Mouse (Mus musculus) midbrain, embryonic 12.5 days (tissue): Measurements from ENCODE around the gene Map3k12. TPM values are rescaled to one million over a fixed set of nuclear protein-coding genes. Genes with fewer than 3 reads are reported as not detected.

Experiments
- ATAC-seq: fragments of 200-750 bp; cut with Nextera tagmentation; 2 replicates; pipeline ENCODE4 v1.8.0; 2017; ENCODE audit warnings: low read depth, moderate TSS enrichment, moderate library complexity; ENCODE audit not compliant: low FRiP score
- H3K27ac ChIP-seq: fragments of 300-500 bp; sonication (generic); replicated peaks from 2 replicates; pipeline ENCODE4 v1.5.1; 2016; ENCODE audit warnings: mild to moderate bottlenecking
- H3K27me3 ChIP-seq: fragments of 300-500 bp; sonication (generic); 2 replicates; pipeline ENCODE4 v1.6.1; 2016; ENCODE audit warnings: mild to moderate bottlenecking
- H3K36me3 ChIP-seq: fragments of 300-500 bp; sonication (generic); 2 replicates; pipeline ENCODE4 v1.6.1; 2016
- H3K4me1 ChIP-seq: fragments of 300-500 bp; sonication (generic); 2 replicates; pipeline ENCODE4 v1.6.1; 2016
- H3K4me2 ChIP-seq: fragments of 300-500 bp; sonication (generic); replicated peaks from 2 replicates; pipeline ENCODE4 v1.6.1; 2016; ENCODE audit warnings: mild to moderate bottlenecking, moderate library complexity
- H3K4me3 ChIP-seq: fragments of 300-500 bp; sonication (generic); 2 replicates; pipeline ENCODE4 v1.5.1; 2016; ENCODE audit warnings: mild to moderate bottlenecking
- H3K9ac ChIP-seq: fragments of 300-500 bp; sonication (generic); replicated peaks from 2 replicates; pipeline ENCODE4 v1.6.1; 2016; ENCODE audit warnings: mild to moderate bottlenecking, moderate library complexity
- H3K9me3 ChIP-seq: fragments of 300-500 bp; sonication (generic); 2 replicates; pipeline ENCODE4 v1.6.1; 2016; ENCODE audit warnings: mild to moderate bottlenecking
- WGBS: fragments of 180-500 bp; shearing (Covaris S2); methylation state at CpG from one replicate; pipeline ENCODE4 v1.1.7; 2016; 5-methylcytosine and 5-hydroxymethylcytosine counted together
- polyA plus RNA-seq: library from polyadenylated mRNA; unstranded; fragments of >200 nt; fragmentation: Nextera tagmentation; extraction: Ambion mirVana; gene quantifications from 2 replicates; pipeline ENCODE4 v1.2.1, GENCODE M21; 2016

Gene Map3k12
- polyA plus RNA-seq, 1 experiment from 2014 or later, result 46.1 TPM

DNA sequence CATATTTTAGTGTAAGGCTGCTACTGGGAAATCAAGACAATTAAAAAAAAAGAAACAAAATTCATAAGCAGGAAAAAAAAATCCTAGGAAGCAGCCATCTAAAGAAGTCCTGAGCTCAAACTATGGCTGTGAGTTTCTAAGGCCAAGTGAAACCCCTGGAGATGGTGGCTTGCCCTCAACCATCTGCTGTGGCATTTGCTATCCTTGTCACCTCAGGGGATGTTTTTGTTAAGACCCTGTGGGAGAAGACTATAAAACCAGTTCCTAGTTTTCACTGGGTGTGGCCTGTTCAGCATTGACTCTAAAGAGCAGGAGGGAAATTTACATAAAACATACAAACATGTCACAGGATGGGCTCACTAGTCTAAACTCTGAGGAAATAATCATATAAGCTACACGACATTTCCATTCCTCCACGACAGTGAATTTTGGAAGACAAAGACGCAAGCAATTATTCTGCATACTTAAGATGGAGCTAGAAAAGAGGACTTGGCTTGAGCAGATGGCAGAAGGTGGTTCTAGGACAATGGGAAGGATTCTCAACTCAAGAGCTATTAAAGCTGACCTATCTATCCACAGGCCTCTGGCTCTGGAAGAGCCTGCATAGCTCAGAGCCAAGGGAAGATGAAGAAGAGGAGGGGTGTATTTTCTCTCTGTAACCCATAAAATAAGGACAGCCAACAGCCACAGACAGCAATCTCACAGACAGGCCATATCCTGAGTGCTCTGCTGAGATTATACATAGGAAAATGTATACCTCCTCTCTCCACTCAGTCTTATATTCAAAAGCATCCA lies 15.4 kb upstream of the Map3k12 start:
- Histone ChIP-seq H3K27ac (no peak overlapping the region), H3K36me3 (peaks cover 66% of the 10 kb centered on the region)
- 88% methylated on average over 3 of the region's 3 CpGs for WGBS

GRCm38 (mm10) chr15:102531586-102531985 lies 14.7 kb upstream of the Map3k12 start:
- ATAC-seq, result no peak
- no peak overlapping the region for H3K4me3 ChIP-seq
- no peak overlapping the region for H3K9ac ChIP-seq
- H3K4me2 ChIP-seq, result no peak overlapping the region
- H3K9me3 ChIP-seq, result no peaks in the 10 kb centered on the region
- H3K27ac ChIP-seq, result no peak overlapping the region
- H3K36me3 ChIP-seq, result peaks cover 63% of the 10 kb centered on the region
- H3K27me3 ChIP-seq, result no peaks in the 10 kb centered on the region
- 86% methylated on average over 4 of the region's 4 CpGs for WGBS
- H3K4me1 ChIP-seq, result no peaks in the 10 kb centered on the region

More for the DNA sequence above, 15.4 kb upstream of the Map3k12 start:
- H3K4me3 ChIP-seq, result no peak overlapping the region
- ATAC-seq, result no peak
- no peak overlapping the region for H3K4me2 ChIP-seq
- no peaks in the 10 kb centered on the region for H3K4me1 ChIP-seq
- H3K9ac ChIP-seq, result no peak overlapping the region
- H3K9me3 ChIP-seq, result no peaks in the 10 kb centered on the region
- no peaks in the 10 kb centered on the region for H3K27me3 ChIP-seq

DNA sequence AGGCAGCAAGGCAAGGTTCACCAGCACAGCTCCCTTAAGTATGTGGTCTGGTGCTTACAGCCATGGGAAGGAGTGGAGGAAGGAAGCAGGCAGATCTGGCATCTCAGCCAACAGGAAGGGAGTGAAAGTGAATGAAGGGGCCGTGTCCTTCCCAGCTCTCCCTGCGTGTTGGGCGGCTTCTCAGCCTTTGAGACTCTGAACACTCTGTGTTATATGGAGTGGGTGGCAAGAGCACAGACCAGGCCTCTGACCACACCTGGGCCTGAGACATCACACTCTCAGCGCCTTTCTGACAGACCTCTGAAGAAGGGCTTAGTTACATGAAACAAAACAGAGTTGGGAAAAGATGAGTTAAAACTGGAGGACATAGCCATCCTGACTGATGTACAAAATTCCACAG lies 13.7 kb upstream of the Map3k12 start:
- no peak overlapping the region for H3K27ac ChIP-seq

GRCm38 (mm10) chr15:102528396-102528795 lies 11.5 kb upstream of the Map3k12 start:
- ATAC-seq, result no peak
- Histone ChIP-seq H3K4me1 (no peaks in the 10 kb centered on the region), H3K4me2 (no peak overlapping the region), H3K9ac (no peak overlapping the region), H3K9me3 (no peaks in the 10 kb centered on the region), H3K4me3 (no peak overlapping the region), H3K27ac (no peak overlapping the region), H3K36me3 (peaks cover 60% of the 10 kb centered on the region), H3K27me3 (no peaks in the 10 kb centered on the region)
- WGBS, result 94% methylated on average over 1 of the region's 1 CpGs

More for the DNA sequence above, 13.7 kb upstream of the Map3k12 start:
- H3K4me2 ChIP-seq, result no peak overlapping the region
- H3K4me3 ChIP-seq, result no peak overlapping the region
- H3K36me3 ChIP-seq, result peaks cover 57% of the 10 kb centered on the region
- ATAC-seq, result no peak
- H3K9me3 ChIP-seq, result no peaks in the 10 kb centered on the region
- 82% methylated on average over 4 of the region's 4 CpGs for WGBS
- H3K4me1 ChIP-seq, result no peaks in the 10 kb centered on the region
- no peak overlapping the region for H3K9ac ChIP-seq
- H3K27me3 ChIP-seq, result no peaks in the 10 kb centered on the region

GRCm38 (mm10) chr15:102527936-102528335 lies 11.1 kb upstream of the Map3k12 start:
- H3K36me3 ChIP-seq, result peaks cover 56% of the 10 kb centered on the region
- WGBS, result 71% methylated on average over 3 of the region's 3 CpGs
- ATAC-seq, result no peak

GRCm38 (mm10) chr15:102526111-102527002 lies 9.5 kb upstream of the Map3k12 start:
- Histone ChIP-seq H3K27me3 (no peaks in the 10 kb centered on the region), H3K4me3 (no peak overlapping the region), H3K9ac (no peak overlapping the region), H3K4me1 (no peaks in the 10 kb centered on the region), H3K4me2 (no peak overlapping the region), H3K9me3 (no peaks in the 10 kb centered on the region), H3K27ac (no peak overlapping the region), H3K36me3 (peaks cover 64% of the 10 kb centered on the region)
- no peak for ATAC-seq
- 89% methylated on average over 6 of the region's 6 CpGs for WGBS

More at GRCm38 (mm10) chr15:102527936-102528335, 11.1 kb upstream of the Map3k12 start:
- Histone ChIP-seq H3K9ac (no peak overlapping the region), H3K4me1 (no peaks in the 10 kb centered on the region), H3K27me3 (no peaks in the 10 kb centered on the region), H3K9me3 (no peaks in the 10 kb centered on the region), H3K27ac (no peak overlapping the region), H3K4me3 (no peak overlapping the region), H3K4me2 (no peak overlapping the region)

- no peaks in the 10 kb centered on the region for H3K27me3 ChIP-seq
- H3K4me1 ChIP-seq, result peaks cover under 1% of the 10 kb centered on the region; the same call in 1 of the 2 replicates
- 0 out of 2 replicates have a peak within 1 kb of the TSS, but pooled peaks have one; percentile 20 for H3K27ac ChIP-seq
- peaks cover 66% of the 10 kb centered on the region for H3K36me3 ChIP-seq
- ATAC-seq, result no peak
- H3K9ac ChIP-seq, result no peak within 1 kb of the TSS; the same call in 1 of the 2 replicates
- no peak within 1 kb of the TSS for H3K4me3 ChIP-seq
- H3K4me2 ChIP-seq, result no peak within 1 kb of the TSS
- 4% methylated on average over 3 of the region's 3 CpGs for WGBS
- H3K9me3 ChIP-seq, result no peaks in the 10 kb centered on the region
Measured at GRCm38 (mm10) chr15:102524892-102525485, 8.1 kb upstream of the Map3k12 start, which contains the start of gene Npff. Gene Npff (minus strand): TSS chr15:102524942.

DNA sequence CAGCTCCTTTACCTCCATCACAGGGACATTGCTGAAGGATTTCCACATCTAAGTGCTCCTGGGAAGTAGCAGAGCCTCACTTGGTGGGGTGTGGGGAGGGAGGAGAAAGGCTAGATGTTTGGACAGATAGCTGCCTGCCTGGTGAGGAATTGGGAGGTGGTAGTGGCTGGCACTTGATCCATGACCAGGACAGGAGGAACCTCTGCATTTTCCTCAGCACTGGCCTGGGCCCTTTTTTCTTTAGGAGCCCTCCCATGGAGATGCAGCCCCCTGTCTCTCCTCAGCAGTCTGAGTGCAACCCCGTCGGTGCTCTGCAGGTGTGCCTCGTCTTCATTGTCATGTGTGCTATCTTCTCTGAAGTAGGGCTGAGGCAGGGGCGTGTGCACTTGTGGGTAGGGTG lies 4.6 kb upstream of the Map3k12 start:
- 84% methylated on average over 4 of the region's 4 CpGs for WGBS
- Histone ChIP-seq H3K4me2 (no peak overlapping the region), H3K4me3 (no peak overlapping the region), H3K9ac (no peak overlapping the region), H3K4me1 (peaks cover 13% of the 10 kb centered on the region), H3K27ac (no peak overlapping the region), H3K9me3 (no peaks in the 10 kb centered on the region), H3K36me3 (peaks cover 39% of the 10 kb centered on the region), H3K27me3 (no peaks in the 10 kb centered on the region)
- ATAC-seq, result no peak

DNA sequence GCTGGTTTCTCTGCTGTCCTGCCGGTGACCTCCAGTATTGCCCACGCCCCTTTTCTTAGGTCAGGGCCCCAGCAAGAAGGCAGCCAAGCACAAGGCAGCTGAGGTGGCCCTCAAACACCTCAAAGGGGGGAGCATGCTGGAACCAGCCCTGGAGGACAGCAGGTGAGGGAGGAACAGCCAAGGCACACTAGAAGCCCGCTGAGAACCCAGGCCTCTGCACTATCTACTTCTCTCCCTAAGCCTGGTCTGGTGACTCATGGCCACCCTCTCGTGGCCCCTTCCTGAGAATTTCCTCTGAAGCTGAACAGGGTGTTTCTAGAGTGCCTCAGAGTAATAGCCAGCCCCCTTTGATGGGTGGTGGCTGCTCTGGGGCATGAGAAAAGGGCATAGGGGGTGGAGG lies 3.6 kb upstream of the Map3k12 start:
- ATAC-seq, result no peak
- no peaks in the 10 kb centered on the region for H3K9me3 ChIP-seq
- H3K27ac ChIP-seq, result no peak overlapping the region
- H3K4me1 ChIP-seq, result peaks cover 21% of the 10 kb centered on the region
- H3K36me3 ChIP-seq, result peaks cover 36% of the 10 kb centered on the region
- no peak overlapping the region for H3K9ac ChIP-seq
- H3K27me3 ChIP-seq, result no peaks in the 10 kb centered on the region
- H3K4me2 ChIP-seq, result no peak overlapping the region
- no peak overlapping the region for H3K4me3 ChIP-seq
- 88% methylated on average over 4 of the region's 4 CpGs for WGBS

GRCm38 (mm10) chr15:102519211-102520141 lies 2.6 kb upstream of the Map3k12 start:
- Histone ChIP-seq H3K9me3 (no peaks in the 10 kb centered on the region), H3K4me1 (peaks cover 30% of the 10 kb centered on the region), H3K4me2 (peak overlapping the region; percentile 92), H3K4me3 (peak overlapping the region; percentile 71), H3K27ac (peak overlapping the region; percentile 97), H3K9ac (peak overlapping the region; percentile 75), H3K36me3 (peaks cover 35% of the 10 kb centered on the region), H3K27me3 (no peaks in the 10 kb centered on the region)
- 73% methylated on average over 17 of the region's 17 CpGs for WGBS
- no peak for ATAC-seq

DNA sequence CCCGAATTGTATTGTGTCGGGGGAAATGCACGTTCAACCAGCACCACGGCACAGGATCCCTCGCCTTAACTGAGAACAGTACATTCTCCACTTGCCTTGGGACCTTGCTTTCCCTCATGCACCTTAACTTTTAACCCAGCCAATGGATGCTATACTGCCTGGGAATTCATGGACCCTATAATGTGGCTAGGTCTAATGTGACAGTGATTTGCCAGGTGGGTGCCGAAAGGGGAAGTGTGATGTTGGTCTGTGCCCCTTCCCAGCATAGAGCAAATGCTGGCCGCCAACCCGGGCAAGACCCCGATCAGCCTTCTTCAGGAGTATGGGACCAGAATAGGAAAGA lies 2.0 kb upstream of the Map3k12 start:
- WGBS, result 25% methylated on average over 9 of the region's 9 CpGs
- Histone ChIP-seq H3K4me2 (peak overlapping the region; percentile 92), H3K4me1 (peaks cover 35% of the 10 kb centered on the region)

More for the DNA sequence above, 2.0 kb upstream of the Map3k12 start:
- H3K36me3 ChIP-seq, result peaks cover 29% of the 10 kb centered on the region
- H3K27me3 ChIP-seq, result no peaks in the 10 kb centered on the region
- peak overlapping the region; percentile 97 for H3K27ac ChIP-seq
- H3K9ac ChIP-seq, result peak overlapping the region; percentile 75
- ATAC-seq, result no peak
- peak overlapping the region; percentile 71 for H3K4me3 ChIP-seq
- H3K9me3 ChIP-seq, result no peaks in the 10 kb centered on the region
